Mouse (Mus musculus) MEL (cell line): ENCODE results near the gene Irak2. TPM values are rescaled to one million over a fixed set of nuclear protein-coding genes. Genes with fewer than 3 reads are reported as not detected.

ENCODE experiments used
- DNase-seq: peaks from one replicate; pipeline ENCODE4 v3.0.0; 2011; ENCODE audit warnings: low read depth, low spot score
- H3K27ac ChIP-seq: 2 replicates; pipeline ENCODE4 v1.5.1; 2012; ENCODE audit warnings: low read depth, mild to moderate bottlenecking, control low read depth, low read length, moderate library complexity; ENCODE audit not compliant: control insufficient read depth
- H3K27me3 ChIP-seq, 2 experiments: fragments of 150-350 bp in 1 of 2; sonication (generic) in 1 of 2; 2 replicates each; pipeline ENCODE4 v1.6.1; 2012; ENCODE audit warnings: low read length in 2 of 2, mild to moderate bottlenecking in 2 of 2, improper control_type of control experiment in 1 of 2, moderate library complexity in 1 of 2; ENCODE audit not compliant: insufficient read depth in 2 of 2, control insufficient read depth in 1 of 2
- H3K36me3 ChIP-seq, 2 experiments: 2 replicates each; pipeline ENCODE4 v1.6.1; 2012 to 2014; ENCODE audit warnings: low read length in 2 of 2, improper control_type of control experiment in 1 of 2, inconsistent platforms in 1 of 2, mild to moderate bottlenecking in 1 of 2; ENCODE audit not compliant: insufficient read depth in 2 of 2, control insufficient read depth in 1 of 2
- H3K4me1 ChIP-seq, 2 experiments: fragments of 150-350 bp in 1 of 2; sonication (generic) in 1 of 2; 2 replicates each; pipeline ENCODE4 v1.6.1; 2012; ENCODE audit warnings: low read length in 2 of 2, improper control_type of control experiment in 1 of 2, mild to moderate bottlenecking in 1 of 2; ENCODE audit not compliant: insufficient read depth in 2 of 2, control insufficient read depth in 1 of 2
- H3K4me3 ChIP-seq, 2 experiments: fragments of 150-350 bp in 1 of 2; sonication (generic) in 1 of 2; 2 replicates each; pipeline ENCODE4 v1.5.1; 2012; ENCODE audit warnings: low read depth in 2 of 2, low read length in 2 of 2, mild to moderate bottlenecking in 2 of 2, moderate library complexity in 2 of 2, control low read depth in 1 of 2, improper control_type of control experiment in 1 of 2; ENCODE audit not compliant: control insufficient read depth in 1 of 2, insufficient read depth in 1 of 2
- H3K79me2 ChIP-seq: 2 replicates; pipeline ENCODE4 v1.6.1; 2012; ENCODE audit warnings: mild to moderate bottlenecking, low read length, moderate library complexity; ENCODE audit not compliant: control insufficient read depth, poor library complexity, insufficient read depth
- H3K9ac ChIP-seq: 2 replicates; pipeline ENCODE4 v1.6.1; 2012; ENCODE audit warnings: low read depth, mild to moderate bottlenecking, control low read depth, low read length, moderate library complexity; ENCODE audit not compliant: control insufficient read depth, poor library complexity, severe bottlenecking
- H3K9me3 ChIP-seq: fragments of 150-350 bp; sonication (generic); replicated peaks from 2 replicates; pipeline ENCODE4 v1.6.1; 2012; ENCODE audit warnings: mild to moderate bottlenecking, low read length, improper control_type of control experiment, moderate library complexity; ENCODE audit not compliant: insufficient read depth
- CHD2 ChIP-seq: IDR thresholded peaks from 2 replicates; pipeline ENCODE4 v1.6.1; 2011; ENCODE audit warnings: low read length, improper control_type of control experiment
- E2F4 ChIP-seq: IDR thresholded peaks from 2 replicates; pipeline ENCODE4 v1.6.1; 2011; ENCODE audit warnings: low read depth, low read length, improper control_type of control experiment, borderline replicate concordance
- GABPA ChIP-seq: IDR thresholded peaks from 2 replicates; pipeline ENCODE4 v1.6.1; 2012; ENCODE audit warnings: low read depth, mild to moderate bottlenecking, inconsistent platforms, low read length, improper control_type of control experiment, moderate library complexity
- GATA1 ChIP-seq: IDR thresholded peaks from 2 replicates; pipeline ENCODE4 v1.6.1; 2011; ENCODE audit warnings: low read depth, low read length, improper control_type of control experiment
- MAZ ChIP-seq: IDR thresholded peaks from 2 replicates; pipeline ENCODE4 v1.6.1; 2012; ENCODE audit warnings: low read depth, mild to moderate bottlenecking, inconsistent platforms, low read length, improper control_type of control experiment
- MYB ChIP-seq: IDR thresholded peaks from 2 replicates; pipeline ENCODE4 v1.6.1; 2011; ENCODE audit warnings: mild to moderate bottlenecking, low read depth, low read length, improper control_type of control experiment
- NELFE ChIP-seq: IDR thresholded peaks from 2 replicates; pipeline ENCODE4 v1.6.1; 2011; ENCODE audit warnings: low read depth, low read length, improper control_type of control experiment
- POLR2AphosphoS5 ChIP-seq: IDR thresholded peaks from 2 replicates; pipeline ENCODE4 v1.6.1; 2012; ENCODE audit warnings: low read depth, borderline replicate concordance, mild to moderate bottlenecking, inconsistent platforms, low read length, moderate library complexity, mixed read lengths
- RAD21 ChIP-seq: IDR thresholded peaks from 2 replicates; pipeline ENCODE4 v1.6.1; 2011; ENCODE audit warnings: mild to moderate bottlenecking, low read depth, low read length, improper control_type of control experiment
- TBP ChIP-seq: IDR thresholded peaks from 2 replicates; pipeline ENCODE4 v1.8.0; 2011; ENCODE audit warnings: low read depth, low read length, improper control_type of control experiment
- TCF12 ChIP-seq: IDR thresholded peaks from 2 replicates; pipeline ENCODE4 v1.6.1; 2014; ENCODE audit warnings: low read depth, mild to moderate bottlenecking, inconsistent platforms, low read length, improper control_type of control experiment, moderate library complexity
- ZKSCAN1 ChIP-seq: IDR thresholded peaks from 2 replicates; pipeline ENCODE4 v1.6.1; 2012; ENCODE audit warnings: low read depth, mild to moderate bottlenecking, inconsistent platforms, low read length, improper control_type of control experiment, moderate library complexity
- ZNF384 ChIP-seq: IDR thresholded peaks from 2 replicates; pipeline ENCODE4 v1.6.1; 2012; ENCODE audit warnings: low read depth, mild to moderate bottlenecking, inconsistent platforms, low read length, improper control_type of control experiment
- polyA plus RNA-seq, 2 experiments: library from polyadenylated mRNA; stranded (reverse) in 1 of 2; unstranded in 1 of 2; fragments of >175 nt in 1 of 2; fragments of >200 nt in 1 of 2; gene quantifications; 2 replicates each; pipeline versions ENCODE4 v1.2.1 to v1.2.4; 2012; ENCODE audit warnings: low replicate concordance in 2 of 2, low read depth in 1 of 2; ENCODE audit not compliant: insufficient read length in 2 of 2, insufficient read depth in 1 of 2, missing spikeins in 1 of 2
- total RNA-seq: library from RNA; depleted of rRNA; stranded (reverse); fragments of 300-350 nt; gene quantifications from 2 replicates; pipeline ENCODE4 v1.2.3, GENCODE M21; 2012

Irak2 gene
- total and polyA plus RNA-seq, 3 experiments, result 5.2 to 6.8 TPM; not detected in 1

GRCm38 (mm10) chr6:113614997-113615396 lies 23.3 kb upstream of the Irak2 start:
- Histone ChIP-seq H3K27ac (no peak overlapping the region), H3K4me3 (no peak overlapping the region), H3K27me3 (no peaks in the 10 kb centered on the region), H3K9me3 (no peaks in the 10 kb centered on the region), H3K4me1 (0 out of 4 replicates have a peak, but pooled peaks cover 0 to 4% of the 10 kb centered on the region in 2 experiments), H3K79me2 (peaks cover 5% of the 10 kb centered on the region), H3K36me3 (peaks cover 12 to 23% of the 10 kb centered on the region in 2 experiments), H3K9ac (no peak overlapping the region)
- no peak for DNase-seq
- no peak for TF ChIP-seq E2F4
- no peak for TF ChIP-seq POLR2AphosphoS5

GRCm38 (mm10) chr6:113615489-113615888 lies 22.8 kb upstream of the Irak2 start:
- no peak for DNase-seq

GRCm38 (mm10) chr6:113623386-113623785 lies 14.9 kb upstream of the Irak2 start:
- Histone ChIP-seq H3K27ac (no peak overlapping the region; the same call in 1 of the 2 replicates), H3K79me2 (peaks cover 10% of the 10 kb centered on the region), H3K36me3 (peaks cover 0 to 24% of the 10 kb centered on the region in 2 experiments), H3K9ac (peak overlapping the region; percentile 71), H3K27me3 (no peaks in the 10 kb centered on the region), H3K4me3 (peak overlapping the region; percentile 88 to 100), H3K4me1 (peaks cover 6 to 13% of the 10 kb centered on the region in 2 experiments), H3K9me3 (no peaks in the 10 kb centered on the region)
- peak; percentile 70; the same call in 1 of the 2 replicates for TF ChIP-seq ZNF384
- no peak for TF ChIP-seq NELFE
- TF ChIP-seq TCF12, result no peak
- peak; percentile 41; the same call in 1 of the 2 replicates for TF ChIP-seq GATA1
- no peak for TF ChIP-seq TBP
- TF ChIP-seq CHD2, result no peak
- peak; percentile 45 for DNase-seq

More at GRCm38 (mm10) chr6:113615489-113615888, 22.8 kb upstream of the Irak2 start:
- Histone ChIP-seq H3K36me3 (peaks cover 12 to 19% of the 10 kb centered on the region in 2 experiments), H3K9me3 (no peaks in the 10 kb centered on the region), H3K27me3 (no peaks in the 10 kb centered on the region), H3K9ac (no peak overlapping the region), H3K79me2 (peaks cover 5% of the 10 kb centered on the region), H3K4me3 (no peak overlapping the region)
- TF ChIP-seq POLR2AphosphoS5 (no peak), TBP (no peak), MAZ (no peak), RAD21 (no peak), GABPA (no peak), MYB (no peak), ZKSCAN1 (no peak)
- TF ChIP-seq, all 39 proteins: peak for 0
- H3K4me1 ChIP-seq, result 0 out of 4 replicates have a peak, but pooled peaks cover 0 to 4% of the 10 kb centered on the region in 2 experiments
- no peak overlapping the region for H3K27ac ChIP-seq
